Mouse (Mus musculus) kidney, postnatal 0 days (tissue): Measurements from ENCODE around the gene Kdm5b. TPM values are rescaled to one million over a fixed set of nuclear protein-coding genes. Genes with fewer than 3 reads are reported as not detected.

ENCODE experiments used
- ATAC-seq: fragments of 200-750 bp; cut with Nextera tagmentation; replicated peaks from 2 replicates; pipeline ENCODE4 v1.8.0; 2017; ENCODE audit warnings: low read depth, moderate number of reproducible peaks, moderate TSS enrichment, moderate library complexity; ENCODE audit not compliant: low FRiP score
- DNase-seq: peaks from one replicate; pipeline ENCODE4 v3.0.0-alpha.2; 2016; ENCODE audit warnings: low spot score
- H3K27ac ChIP-seq: fragments of 300-500 bp; sonication (generic); 2 replicates; pipeline ENCODE4 v1.5.1; 2014; ENCODE audit warnings: mild to moderate bottlenecking
- H3K27me3 ChIP-seq: fragments of 300-500 bp; sonication (generic); 2 replicates; pipeline ENCODE4 v1.6.1; 2014; ENCODE audit warnings: low read length, mixed read lengths; ENCODE audit not compliant: insufficient read depth
- H3K36me3 ChIP-seq: fragments of 300-500 bp; sonication (generic); 2 replicates; pipeline ENCODE4 v1.6.1; 2014; ENCODE audit warnings: low read length, mixed read lengths; ENCODE audit not compliant: insufficient read depth
- H3K4me1 ChIP-seq: fragments of 300-500 bp; sonication (generic); replicated peaks from 2 replicates; pipeline ENCODE4 v1.6.1; 2014; ENCODE audit warnings: antibody characterized with exemption, low read length, mixed read lengths; ENCODE audit not compliant: insufficient read depth
- H3K4me2 ChIP-seq: fragments of 300-500 bp; sonication (generic); 2 replicates; pipeline ENCODE4 v1.6.1; 2014; ENCODE audit warnings: mild to moderate bottlenecking, low read length, moderate library complexity, mixed read lengths
- H3K4me3 ChIP-seq: fragments of 300-500 bp; sonication (generic); replicated peaks from 2 replicates; pipeline ENCODE4 v1.5.1; 2014; ENCODE audit warnings: low read depth, low read length
- H3K9ac ChIP-seq: fragments of 300-500 bp; sonication (generic); 2 replicates; pipeline ENCODE4 v1.6.1; 2014; ENCODE audit warnings: low read depth, low read length
- H3K9me3 ChIP-seq: fragments of 300-500 bp; sonication (generic); replicated peaks from 2 replicates; pipeline ENCODE4 v1.6.1; 2016; ENCODE audit warnings: low read length, inconsistent platforms, mixed read lengths
- CTCF ChIP-seq: IDR thresholded peaks from 2 replicates; pipeline ENCODE4 v1.5.1; 2016; ENCODE audit warnings: antibody characterized with exemption, low read depth, mild to moderate bottlenecking, moderate library complexity
- WGBS: fragments of 180-500 bp; shearing (Covaris S2); extraction: QIAGEN DNeasy Blood & Tissue Kit; methylation state at CpG from one replicate; pipeline ENCODE4 v1.1.7; 2014; 5-methylcytosine and 5-hydroxymethylcytosine counted together
- polyA plus RNA-seq: library from polyadenylated mRNA; unstranded; fragments of >200 nt; fragmentation: Nextera tagmentation; extraction: Ambion mirVana; gene quantifications from 2 replicates; pipeline ENCODE4 v1.2.1, GENCODE M21; 2015

The Kdm5b gene
- polyA plus RNA-seq = 40.2 and 42.4 TPM in 2 replicates

GRCm38 (mm10) chr1:134559976-134560375, at the start of gene Kdm5b:
TSS of gene Kdm5b (plus strand) at chr1:134560171.
- Histone ChIP-seq H3K9me3 (no peaks in the 10 kb centered on the region), H3K36me3 (no peaks in the 10 kb centered on the region), H3K27ac (peak within 1 kb of the TSS; percentile 90), H3K4me3 (peak within 1 kb of the TSS; percentile 98), H3K27me3 (no peaks in the 10 kb centered on the region), H3K4me1 (peaks cover 12% of the 10 kb centered on the region), H3K4me2 (peak within 1 kb of the TSS; percentile 74), H3K9ac (peak within 1 kb of the TSS; percentile 97)
- TF ChIP-seq CTCF = peak; percentile 14; the same call in 1 of the 2 replicates
- WGBS = under 1% methylated on average over 34 of the region's 34 CpGs
- DNase-seq (peak; percentile 92), ATAC-seq (peak; percentile 26; the same call in 1 of the 2 replicates)

GRCm38 (mm10) chr1:134512183-134512582, 47.8 kb upstream of the Kdm5b start:
- no peaks in the 10 kb centered on the region for H3K27me3 ChIP-seq
- H3K27ac ChIP-seq = no peak overlapping the region
- H3K4me2 ChIP-seq = no peak overlapping the region
- 57% methylated on average over 4 of the region's 4 CpGs for WGBS
- H3K9me3 ChIP-seq = no peaks in the 10 kb centered on the region
- TF ChIP-seq CTCF = no peak
- peaks cover 17% of the 10 kb centered on the region for H3K4me1 ChIP-seq
- H3K4me3 ChIP-seq = no peak overlapping the region
- DNase-seq (no peak), ATAC-seq (no peak)
- H3K36me3 ChIP-seq = peaks cover 5% of the 10 kb centered on the region; the same call in 1 of the 2 replicates
- no peak overlapping the region for H3K9ac ChIP-seq

- no peak overlapping the region for H3K4me3 ChIP-seq
- ATAC-seq = no peak
- WGBS = 58% methylated on average over 6 of the region's 6 CpGs
Measured at GRCm38 (mm10) chr1:134512584-134512983, 47.4 kb upstream of the Kdm5b start.

GRCm38 (mm10) chr1:134513312-134513860, 46.6 kb upstream of the Kdm5b start:
- no peaks in the 10 kb centered on the region for H3K9me3 ChIP-seq
- no peak for TF ChIP-seq CTCF

More at GRCm38 (mm10) chr1:134512584-134512983, 47.4 kb upstream of the Kdm5b start:
- no peaks in the 10 kb centered on the region for H3K27me3 ChIP-seq
- H3K4me1 ChIP-seq = peaks cover 17% of the 10 kb centered on the region
- no peak overlapping the region for H3K27ac ChIP-seq
- H3K36me3 ChIP-seq = peaks cover 5% of the 10 kb centered on the region; the same call in 1 of the 2 replicates
- H3K9ac ChIP-seq = no peak overlapping the region; the same call in 1 of the 2 replicates
- no peak for TF ChIP-seq CTCF
- H3K9me3 ChIP-seq = no peaks in the 10 kb centered on the region
- no peak overlapping the region for H3K4me2 ChIP-seq
- no peak for DNase-seq

GRCm38 (mm10) chr1:134513876-134514590, 45.9 kb upstream of the Kdm5b start:
- DNase-seq = peak; percentile 46
- Histone ChIP-seq H3K27ac (no peak overlapping the region), H3K36me3 (no peaks in the 10 kb centered on the region), H3K4me2 (peak overlapping the region; percentile 90), H3K9ac (peak overlapping the region; percentile 51; the same call in 1 of the 2 replicates), H3K4me3 (peak overlapping the region; percentile 48), H3K27me3 (no peaks in the 10 kb centered on the region), H3K4me1 (peaks cover 17% of the 10 kb centered on the region), H3K9me3 (no peaks in the 10 kb centered on the region)
- TF ChIP-seq CTCF = no peak
- 37% methylated on average over 16 of the region's 16 CpGs for WGBS
- ATAC-seq = no peak

More at GRCm38 (mm10) chr1:134513312-134513860, 46.6 kb upstream of the Kdm5b start:
- no peaks in the 10 kb centered on the region for H3K27me3 ChIP-seq
- no peaks in the 10 kb centered on the region for H3K36me3 ChIP-seq
- H3K27ac ChIP-seq = no peak overlapping the region
- peak overlapping the region; percentile 48 for H3K4me3 ChIP-seq
- H3K4me1 ChIP-seq = peaks cover 17% of the 10 kb centered on the region
- no peak for ATAC-seq
- 3% methylated on average over 38 of the region's 38 CpGs for WGBS
- H3K4me2 ChIP-seq = peak overlapping the region; percentile 90
- DNase-seq = peak; percentile 39
- peak overlapping the region; percentile 51 for H3K9ac ChIP-seq

GRCm38 (mm10) chr1:134515891-134516290, 44.1 kb upstream of the Kdm5b start:
- no peaks in the 10 kb centered on the region for H3K27me3 ChIP-seq
- no peak for DNase-seq
- H3K27ac ChIP-seq = peak overlapping the region; percentile 72
- no peak overlapping the region for H3K4me2 ChIP-seq
- H3K9me3 ChIP-seq = no peaks in the 10 kb centered on the region
- H3K4me1 ChIP-seq = peaks cover 17% of the 10 kb centered on the region
- H3K36me3 ChIP-seq = no peaks in the 10 kb centered on the region
- ATAC-seq = no peak
- no peak overlapping the region for H3K9ac ChIP-seq
- H3K4me3 ChIP-seq = no peak overlapping the region
- 80% methylated on average over 2 of the region's 2 CpGs for WGBS
- TF ChIP-seq CTCF = no peak
